Mouse (Mus musculus): ENCODE data around the gene Rab38.

The Rab38 gene

DNA sequence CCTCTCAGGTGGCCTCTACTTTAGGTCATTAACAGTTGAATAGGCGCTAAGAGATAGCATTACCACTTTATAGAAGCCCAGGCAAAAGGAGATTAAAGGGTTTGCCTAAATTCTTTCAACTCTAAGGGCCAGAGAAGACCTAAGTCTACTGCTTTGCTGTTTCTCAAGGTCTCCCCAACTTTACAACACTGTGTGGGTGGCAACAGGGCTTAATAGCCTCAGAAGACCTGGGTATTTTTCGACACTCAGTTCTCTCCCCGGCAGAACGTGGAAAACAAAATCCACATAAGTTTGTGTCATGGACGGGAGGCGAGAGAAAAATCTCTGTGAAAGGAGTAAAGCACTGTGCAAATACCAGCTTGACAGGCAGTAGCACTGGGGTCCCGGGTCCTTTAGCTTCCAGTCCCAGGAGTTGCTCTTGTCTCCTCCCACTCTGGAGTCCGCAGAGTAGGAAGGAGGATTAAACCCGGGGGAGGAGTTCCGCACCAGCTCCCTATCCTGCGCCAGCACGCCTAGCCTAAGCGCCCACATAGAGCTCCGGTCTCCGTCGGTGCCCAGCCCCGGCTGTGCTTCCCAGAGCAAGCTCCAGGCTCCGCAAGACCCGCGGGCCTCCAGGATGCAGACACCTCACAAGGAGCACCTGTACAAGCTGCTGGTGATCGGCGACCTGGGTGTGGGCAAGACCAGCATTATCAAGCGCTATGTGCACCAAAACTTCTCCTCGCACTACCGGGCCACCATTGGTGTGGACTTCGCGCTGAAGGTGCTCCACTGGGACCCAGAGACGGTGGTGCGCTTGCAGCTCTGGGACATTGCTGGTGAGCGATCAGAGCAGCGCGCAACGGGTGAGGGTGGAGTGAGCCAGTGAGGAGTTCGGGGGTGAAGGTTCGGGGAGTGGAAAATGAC is at the start of gene Rab38:
Rab38 (plus strand) TSS at position 488 of the 906 bp plus-strand sequence.
- no peak for DNase-seq

DNA sequence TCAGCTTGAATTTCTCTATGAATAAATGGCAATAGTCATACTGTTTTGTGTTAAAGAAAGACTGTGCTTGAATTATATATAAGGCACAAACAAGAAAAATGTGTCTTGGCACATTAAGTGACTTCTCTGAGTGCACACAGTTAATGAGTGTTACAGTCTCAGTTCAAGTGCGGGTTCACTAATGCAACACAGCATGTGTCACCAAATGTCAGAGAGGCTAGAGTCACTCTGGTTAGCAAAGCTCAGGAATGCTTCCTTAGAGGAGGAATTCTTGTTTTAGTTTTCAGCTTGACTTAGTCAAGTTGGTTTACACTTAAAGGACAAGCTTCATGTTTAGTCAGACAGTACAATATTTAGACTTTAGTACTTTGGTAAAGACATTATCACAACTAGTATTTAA is 35.5 kb upstream of the Rab38 start:
- no peak for DNase-seq

GRCm38 (mm10) chr7:88395745-88396144 is 34.3 kb upstream of the Rab38 start:
- DNase-seq, result no peak

DNA sequence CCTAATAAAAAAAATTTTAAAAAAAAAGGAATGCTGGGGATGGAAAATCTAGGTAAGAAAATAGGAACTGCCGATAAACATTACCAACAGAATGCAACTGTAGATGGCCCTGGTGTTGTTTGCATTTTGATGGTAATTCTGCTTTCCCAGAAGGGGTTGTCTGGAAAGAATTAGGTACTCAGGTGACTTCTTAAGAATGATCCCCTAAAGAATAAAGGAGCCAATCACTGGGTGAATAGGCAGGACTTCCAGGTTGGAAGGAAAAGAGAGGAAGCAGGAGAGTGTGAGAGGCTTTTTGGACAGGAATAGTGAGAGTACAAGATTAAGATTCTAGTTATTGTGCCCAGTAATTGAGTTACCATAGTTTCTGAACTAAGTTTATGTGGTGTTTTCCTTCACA is 24.8 kb upstream of the Rab38 start:
- DNase-seq, result no peak

- DNase-seq, result no peak
Measured at GRCm38 (mm10) chr7:88406466-88406865, 23.6 kb upstream of the Rab38 start.

DNA sequence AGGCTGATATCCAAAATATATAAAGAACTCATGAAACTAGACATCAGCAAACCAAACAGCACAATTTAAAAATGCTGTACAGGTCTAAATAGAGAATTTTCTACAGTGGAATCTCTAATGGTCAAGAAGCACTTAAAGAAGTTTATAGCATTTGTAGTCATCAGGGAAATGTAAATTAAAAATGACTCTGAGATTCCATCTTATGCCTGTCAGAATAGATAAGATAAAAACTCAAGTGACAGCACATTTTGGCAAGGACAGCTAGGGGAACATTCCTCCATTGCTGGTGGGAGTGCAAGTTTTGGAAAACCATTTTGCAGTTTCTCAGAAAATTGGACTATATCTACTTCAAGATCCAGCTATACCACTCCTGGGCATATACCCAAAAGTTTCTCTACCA is 8.3 kb upstream of the Rab38 start:
- no peak for DNase-seq

- DNase-seq, result no peak
Measured at GRCm38 (mm10) chr7:88423889-88424288, 6.2 kb upstream of the Rab38 start.

DNA sequence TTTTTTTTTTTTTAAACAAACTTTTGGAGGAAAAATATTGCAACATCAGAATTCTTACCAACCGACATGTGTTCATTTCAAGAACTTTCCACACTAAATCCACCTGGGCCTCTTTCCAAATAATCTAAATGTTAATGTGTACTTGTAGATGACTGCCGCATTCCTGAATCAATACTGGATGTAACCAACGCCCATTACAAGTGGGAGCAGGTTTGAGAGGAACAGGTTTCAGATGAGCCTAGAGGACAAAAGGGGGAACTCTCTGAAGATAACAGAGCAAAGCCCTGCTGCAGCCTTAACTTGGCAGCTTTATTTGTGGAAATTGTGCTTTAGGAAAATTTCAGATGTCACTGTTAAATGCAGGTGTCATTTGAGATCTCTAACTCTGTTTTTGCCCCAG is 4.3 kb upstream of the Rab38 start:
- DNase-seq, result no peak

DNA sequence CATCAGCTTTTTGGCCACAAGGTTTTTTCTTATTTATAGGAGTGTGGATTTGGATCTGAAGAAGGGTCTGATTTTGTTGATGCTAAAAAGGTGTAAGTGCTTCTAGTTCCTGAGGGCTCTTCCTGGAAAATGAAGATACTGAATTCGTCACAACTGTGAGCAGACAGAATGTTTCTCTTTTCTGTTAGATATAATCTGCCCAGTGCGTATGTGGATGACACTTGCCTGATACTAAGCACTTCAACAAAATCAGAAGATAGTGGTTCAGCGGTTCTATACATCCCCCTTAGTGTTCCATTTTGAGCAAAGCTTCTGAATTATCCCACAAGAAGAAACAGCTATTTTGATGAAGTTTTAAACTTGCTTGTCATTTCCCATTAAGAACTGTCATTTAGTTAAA is 2.6 kb upstream of the Rab38 start:
- no peak for DNase-seq

GRCm38 (mm10) chr7:88430692-88431084 is 615 bp downstream of the Rab38 start:
- no peak for DNase-seq

- DNase-seq, result no peak
Measured at GRCm38 (mm10) chr7:88440301-88440700, 10.2 kb downstream of the Rab38 start.

DNA sequence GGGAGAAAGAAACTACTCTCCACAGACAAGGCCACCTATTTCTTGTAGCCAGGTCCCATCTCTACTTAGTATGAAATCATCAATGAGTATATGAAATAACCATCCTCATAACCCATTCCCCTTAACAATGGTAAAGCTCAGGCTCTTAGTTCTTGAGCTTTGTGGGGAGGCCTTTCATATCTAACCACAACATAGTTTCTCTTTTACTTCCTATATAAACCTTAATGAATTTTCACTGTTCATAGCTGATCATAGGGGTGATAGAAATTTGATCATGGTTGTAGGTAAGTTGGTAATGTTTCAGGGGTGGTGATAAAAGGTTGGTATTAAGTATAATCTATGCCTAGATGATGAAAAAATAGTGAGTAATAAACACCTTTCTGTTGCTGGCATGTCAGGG is 12.6 kb downstream of the Rab38 start:
- DNase-seq, result no peak

GRCm38 (mm10) chr7:88443435-88443834 is 13.4 kb downstream of the Rab38 start:
- no peak for DNase-seq

- no peak for DNase-seq
Measured at GRCm38 (mm10) chr7:88445320-88445903, 15.3 kb downstream of the Rab38 start.

GRCm38 (mm10) chr7:88453234-88453633 is 23.2 kb downstream of the Rab38 start:
- DNase-seq, result no peak

DNA sequence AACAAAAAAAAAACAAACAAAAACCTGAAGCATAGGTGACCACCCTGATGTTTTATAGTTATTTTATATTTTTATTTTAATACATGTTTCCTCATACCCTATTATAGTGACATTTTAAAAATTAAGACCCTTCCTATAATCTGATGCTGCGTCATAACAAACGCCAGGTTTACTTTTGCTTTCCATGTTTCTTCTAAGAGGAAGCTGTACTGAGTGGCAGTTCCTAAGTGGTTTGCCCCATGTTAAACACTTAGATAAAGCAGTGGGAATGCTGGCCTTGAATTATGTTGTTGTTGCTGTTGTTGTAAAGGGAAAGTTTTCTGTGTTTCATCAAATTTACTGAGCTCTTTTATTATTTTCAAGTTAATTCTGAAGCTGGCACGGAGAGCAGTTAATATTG is 27.8 kb downstream of the Rab38 start:
- DNase-seq, result no peak

DNA sequence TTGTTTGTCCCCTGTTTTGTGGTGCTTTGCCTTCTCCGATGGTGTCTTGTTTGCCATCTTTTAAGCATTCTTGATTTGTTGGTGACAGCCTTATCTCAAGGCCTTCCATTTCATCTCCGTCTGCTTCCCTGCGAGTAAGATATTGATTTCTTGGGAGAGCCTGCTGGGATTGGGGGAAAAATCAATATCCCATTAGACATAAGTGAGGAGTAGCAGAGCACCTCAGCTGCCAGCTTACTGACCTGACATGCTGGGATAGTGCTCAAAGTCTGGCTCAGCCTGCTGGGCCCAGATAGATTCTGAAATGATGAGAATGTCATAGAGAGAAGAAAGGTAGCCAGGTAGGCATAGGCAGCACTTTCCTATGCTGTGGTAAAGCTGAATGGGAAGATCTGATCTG is 37.7 kb downstream of the Rab38 start:
- DNase-seq, result no peak

GRCm38 (mm10) chr7:88482110-88482619 is 52.1 kb downstream of the Rab38 start:
- DNase-seq, result no peak

DNA sequence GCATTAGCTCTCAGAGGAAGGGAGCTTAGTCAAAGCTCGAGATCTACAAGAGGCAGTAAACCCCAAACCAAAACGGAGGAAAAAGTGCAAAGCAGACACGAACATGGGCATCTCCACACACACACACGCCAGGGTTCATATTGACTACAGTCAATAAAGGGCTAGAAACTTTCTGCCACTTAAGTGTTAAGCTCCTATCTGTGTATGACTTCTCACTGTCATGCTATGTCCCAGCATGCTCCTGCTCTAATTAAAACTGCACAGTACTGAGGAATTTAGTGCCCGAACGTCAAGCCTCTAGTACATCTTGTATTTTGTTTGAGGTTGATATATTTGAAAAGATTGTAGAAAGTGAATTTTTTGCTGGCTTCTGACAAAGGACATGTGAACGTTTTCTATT is 52.6 kb downstream of the Rab38 start:
- no peak for DNase-seq

DNA sequence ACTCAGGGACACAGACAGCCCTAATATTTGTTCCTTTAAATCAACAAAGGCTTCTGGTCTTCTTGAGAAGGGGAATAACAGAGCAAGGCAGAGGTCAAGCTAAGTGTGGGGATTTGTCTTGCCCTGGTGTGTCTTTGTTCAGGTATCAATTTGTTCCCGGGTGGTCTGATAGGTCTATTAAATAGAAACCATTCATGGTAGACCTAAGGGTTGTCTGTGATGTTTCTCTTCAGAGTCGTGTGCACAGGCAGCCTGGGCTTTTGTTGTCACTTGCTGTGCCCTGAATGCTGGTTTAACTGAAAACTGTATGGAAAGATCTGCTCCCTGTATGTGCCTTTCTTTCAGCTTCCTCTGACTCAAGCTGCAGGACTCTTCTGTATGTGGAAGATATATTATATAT is 60.9 kb downstream of the Rab38 start:
- DNase-seq, result no peak

DNA sequence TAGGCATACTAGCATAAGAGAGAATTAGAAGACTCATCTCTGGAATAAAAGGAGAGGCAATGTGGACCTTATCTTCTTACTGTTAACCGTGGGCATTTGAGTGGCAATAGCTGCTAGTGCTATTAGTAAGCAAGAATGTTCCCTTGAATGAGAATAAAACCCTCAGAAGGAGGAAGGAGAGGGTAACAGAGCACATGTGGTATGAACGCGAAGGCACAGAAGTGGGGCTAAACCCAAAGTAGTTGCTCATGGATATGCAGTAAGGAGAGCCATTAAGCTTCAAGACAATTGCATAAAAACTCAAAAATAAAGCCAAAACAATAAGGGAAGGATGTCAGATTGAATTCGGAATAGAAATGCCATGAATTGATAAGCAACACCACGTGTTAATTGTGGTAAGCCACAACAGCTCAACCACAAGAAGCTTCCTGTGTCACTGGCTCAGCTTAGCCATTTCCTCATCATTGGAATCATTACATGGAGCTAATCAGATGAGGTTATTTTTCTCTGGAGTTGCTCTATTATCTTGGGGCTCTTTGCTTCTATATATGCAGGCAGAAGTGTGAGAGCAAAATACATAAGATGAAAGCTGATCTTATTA is 72.2 kb downstream of the Rab38 start:
- no peak for DNase-seq

GRCm38 (mm10) chr7:88509748-88510147 is 79.7 kb downstream of the Rab38 start:
- DNase-seq, result no peak

- no peak for DNase-seq
Measured at GRCm38 (mm10) chr7:88522481-88522880, 92.4 kb downstream of the Rab38 start.

GRCm38 (mm10) chr7:88527100-88527671 is 97.1 kb downstream of the Rab38 start:
- DNase-seq, result no peak
